Mouse (Mus musculus) CH12.LX (cell line): Measurements from ENCODE around the gene Nrros. TPM values are rescaled to one million over a fixed set of nuclear protein-coding genes. Genes with fewer than 3 reads are reported as not detected.

Experiments used
- DNase-seq: peaks from one replicate; pipeline ENCODE4 v3.0.0-alpha.2; 2013; ENCODE audit errors: extremely low read depth
- H3K27ac ChIP-seq: 2 replicates; pipeline ENCODE4 v1.5.1; 2012; ENCODE audit warnings: low read depth, mild to moderate bottlenecking, control low read depth, moderate library complexity; ENCODE audit not compliant: insufficient read depth
- H3K27me3 ChIP-seq: replicated peaks from 2 replicates; pipeline ENCODE3; 2012; ENCODE audit warnings: inconsistent platforms
- H3K36me3 ChIP-seq, 2 experiments: replicated peaks in 1 of 2; 2 replicates each; pipeline versions ENCODE3 to v1.6.1; 2012; ENCODE audit warnings: inconsistent platforms in 1 of 2, low read length in 1 of 2, mild to moderate bottlenecking in 1 of 2, mixed read lengths in 1 of 2, moderate library complexity in 1 of 2; ENCODE audit not compliant: control insufficient read depth in 1 of 2, insufficient read depth in 1 of 2
- H3K4me1 ChIP-seq, 2 experiments: 2 replicates each; pipeline ENCODE4 v1.6.1; 2012; ENCODE audit warnings: inconsistent platforms in 1 of 2, moderate library complexity in 1 of 2; ENCODE audit not compliant: insufficient read depth in 2 of 2, control insufficient read depth in 1 of 2
- H3K4me2 ChIP-seq: 2 replicates; pipeline ENCODE4 v1.6.1; 2012; ENCODE audit warnings: low read depth, mild to moderate bottlenecking, control low read depth; ENCODE audit not compliant: poor library complexity, insufficient read depth, severe bottlenecking
- H3K4me3 ChIP-seq, 3 experiments: fragments of 150-350 bp in 1 of 3; sonication (generic) in 1 of 3; replicated peaks in 1 of 3; 2 replicates each; pipeline versions ENCODE3 to v1.5.1; 2011 to 2012; ENCODE audit warnings: low read depth in 2 of 3, low read length in 2 of 3, mild to moderate bottlenecking in 2 of 3, moderate library complexity in 2 of 3, control low read depth in 1 of 3, improper control_type of control experiment in 1 of 3, inconsistent platforms in 1 of 3, mixed read lengths in 1 of 3; ENCODE audit not compliant: poor library complexity in 1 of 3
- H3K79me2 ChIP-seq: replicated peaks from 2 replicates; pipeline ENCODE4 v1.6.1; 2012; ENCODE audit warnings: mild to moderate bottlenecking, moderate library complexity; ENCODE audit not compliant: control insufficient read depth, poor library complexity, insufficient read depth, severe bottlenecking; ENCODE audit errors: extremely low read depth
- H3K9ac ChIP-seq: 2 replicates; pipeline ENCODE4 v1.6.1; 2012; ENCODE audit warnings: low read depth, mild to moderate bottlenecking, control low read depth, moderate library complexity; ENCODE audit not compliant: insufficient read depth
- H3K9me3 ChIP-seq: replicated peaks from 2 replicates; pipeline ENCODE3; 2012; ENCODE audit warnings: low read length, inconsistent platforms, mixed read lengths
- CTCF ChIP-seq, 2 experiments: IDR thresholded peaks in 1 of 2; conservative IDR thresholded peaks in 1 of 2; 2 replicates each; pipeline ENCODE4 v1.5.1; 2011 to 2012; ENCODE audit warnings: low read depth in 2 of 2, low read length in 2 of 2, improper control_type of control experiment in 1 of 2, inconsistent platforms in 1 of 2, mild to moderate bottlenecking in 1 of 2, moderate library complexity in 1 of 2
- ELF1 ChIP-seq: IDR thresholded peaks from 2 replicates; pipeline ENCODE4 v1.6.1; 2014; ENCODE audit warnings: low read depth, mild to moderate bottlenecking, inconsistent platforms, low read length, improper control_type of control experiment
- IRF4 ChIP-seq: IDR thresholded peaks from 2 replicates; pipeline ENCODE4 v1.6.1; 2014; ENCODE audit warnings: low read depth, mild to moderate bottlenecking, inconsistent platforms, low read length, improper control_type of control experiment
- JUN ChIP-seq: IDR thresholded peaks from 2 replicates; pipeline ENCODE4 v1.6.1; 2011; ENCODE audit warnings: low read depth, mild to moderate bottlenecking, low read length, improper control_type of control experiment, moderate library complexity; ENCODE audit not compliant: insufficient read depth
- MAZ ChIP-seq: IDR thresholded peaks from 2 replicates; pipeline ENCODE4 v1.6.1; 2012; ENCODE audit warnings: low read depth, mild to moderate bottlenecking, inconsistent platforms, low read length, improper control_type of control experiment, moderate library complexity
- MYC ChIP-seq: IDR thresholded peaks from 2 replicates; pipeline ENCODE4 v1.6.1; 2011; ENCODE audit warnings: low read depth, mild to moderate bottlenecking, improper control_type of control experiment, low read length
- NRF1 ChIP-seq: IDR thresholded peaks from 2 replicates; pipeline ENCODE4 v1.6.1; 2014; ENCODE audit warnings: low read depth, mild to moderate bottlenecking, inconsistent platforms, low read length, improper control_type of control experiment, moderate library complexity
- PAX5 ChIP-seq: IDR thresholded peaks from 2 replicates; pipeline ENCODE4 v1.6.1; 2012; ENCODE audit warnings: low read length, inconsistent platforms, mixed read lengths
- RAD21 ChIP-seq: IDR thresholded peaks from 2 replicates; pipeline ENCODE4 v1.6.1; 2011; ENCODE audit warnings: low read depth, mild to moderate bottlenecking, low read length, improper control_type of control experiment, moderate library complexity
- SMC3 ChIP-seq: IDR thresholded peaks from 2 replicates; pipeline ENCODE4 v1.6.1; 2011; ENCODE audit warnings: low read depth, low read length, improper control_type of control experiment
- TCF12 ChIP-seq: IDR thresholded peaks from 2 replicates; pipeline ENCODE4 v1.6.1; 2014; ENCODE audit warnings: low read depth, mild to moderate bottlenecking, inconsistent platforms, low read length, improper control_type of control experiment
- USF1 ChIP-seq: IDR thresholded peaks from 2 replicates; pipeline ENCODE4 v1.6.1; 2014; ENCODE audit warnings: low read depth, mild to moderate bottlenecking, inconsistent platforms, low read length, improper control_type of control experiment
- USF2 ChIP-seq: conservative IDR thresholded peaks from 2 replicates; pipeline ENCODE4 v1.6.1; 2011; ENCODE audit warnings: low read depth, low read length, improper control_type of control experiment
- ZC3H11A ChIP-seq: IDR thresholded peaks from 2 replicates; pipeline ENCODE4 v1.6.1; 2012; ENCODE audit warnings: low read depth, mild to moderate bottlenecking, inconsistent platforms, low read length, improper control_type of control experiment
- ZNF384 ChIP-seq: IDR thresholded peaks from 2 replicates; pipeline ENCODE4 v1.6.1; 2012; ENCODE audit warnings: low read depth, low read length, improper control_type of control experiment, inconsistent platforms
- dilution Hi-C: fragments of 300-500 bp; cut with MboI; formaldehyde crosslinking; loops from 2 replicates; pipeline ENCODE4 v1.14.3; 2020; ENCODE audit warnings: low sequenced_read_pairs; ENCODE audit not compliant: extremely low pct_unique_long_range_greater_than_20kb, extremely low pct_ligation_motif_present
- in situ Hi-C: fragments of 300-500 bp; cut with MboI; formaldehyde crosslinking; loops from 3 replicates; pipeline ENCODE4 v1.14.3; 2019; ENCODE audit warnings: low sequenced_read_pairs, low pct_ligation_motif_present, low pct_unique_long_range_greater_than_20kb, mixed read lengths
- polyA plus RNA-seq: library from polyadenylated mRNA; unstranded; fragments of >175 nt; gene quantifications from 2 replicates; pipeline ENCODE4 v1.2.1, GENCODE M21; 2012; ENCODE audit warnings: low read depth; ENCODE audit not compliant: insufficient read length
- total RNA-seq, 2 experiments: library from RNA; depleted of rRNA; stranded (reverse); fragments of 300-350 nt in 1 of 2; fragments of >200 nt in 1 of 2; gene quantifications; 2 replicates each; pipeline ENCODE4 v1.2.3; 2012 to 2014

Gene Nrros
- total and polyA plus RNA-seq, 3 experiments, result 49.6 to 71.0 (median 64.3) TPM

GRCm38 (mm10) chr16:32204902-32205301, 39.5 kb upstream of the Nrros start:
- no peaks in the 10 kb centered on the region for H3K27me3 ChIP-seq
- in situ Hi-C loops, result loop anchor here (5.0 kb wide), 2 partner anchors 38 to 93 kb away; partner anchors contain the start of gene Nrros
- peaks cover 23% of the 10 kb centered on the region for H3K9me3 ChIP-seq
- no peaks in the 10 kb centered on the region for H3K79me2 ChIP-seq
- no peak overlapping the region for H3K27ac ChIP-seq
- TF ChIP-seq TCF12, result no peak
- TF ChIP-seq RAD21, result peak; percentile 57
- peak in 1 of 2 experiments; percentile 58; a peak in 2 of 4 replicates for TF ChIP-seq CTCF (conservative IDR thresholded peaks at IDR 0.05 in 1 of 2, IDR thresholded peaks at IDR 0.05 in 1 of 2; ENCODE audit: low read depth in 2 of 2, low read length in 2 of 2)
- peak; percentile 45 for TF ChIP-seq SMC3
- no peak for DNase-seq
- H3K9ac ChIP-seq, result no peak overlapping the region
- no peak overlapping the region for H3K4me3 ChIP-seq
- H3K4me2 ChIP-seq, result no peak overlapping the region
- dilution Hi-C loops, result no loop called here
- H3K36me3 ChIP-seq, result no peaks in the 10 kb centered on the region
- H3K4me1 ChIP-seq, result peaks cover 0 to 9% of the 10 kb centered on the region in 2 experiments; a peak in 1 of 4 replicates

- H3K4me1 ChIP-seq, result peaks cover 0 to 9% of the 10 kb centered on the region in 2 experiments; a peak in 1 of 4 replicates
- in situ Hi-C loops, result loop anchor here (5.0 kb wide), 2 partner anchors 35 to 90 kb away; partner anchors contain the start of gene Nrros
- H3K27ac ChIP-seq, result no peak overlapping the region
- no peak overlapping the region for H3K9ac ChIP-seq
- no peak overlapping the region for H3K4me2 ChIP-seq
- TF ChIP-seq MYC (0 out of 2 replicates have a peak, but pooled peaks have one; percentile 8), PAX5 (no peak), USF1 (no peak), USF2 (no peak), RAD21 (peak; percentile 97), ELF1 (0 out of 2 replicates have a peak, but pooled peaks have one; percentile 25), IRF4 (no peak; the same call in 1 of the 2 replicates), NRF1 (0 out of 2 replicates have a peak, but pooled peaks have one; percentile 34), ZC3H11A (peak; percentile 90), SMC3 (peak; percentile 99), JUN (no peak), MAZ (peak; percentile 83; the same call in 1 of the 2 replicates), ZNF384 (no peak), CTCF (conservative IDR thresholded peaks at IDR 0.05 in 1 of 2, IDR thresholded peaks at IDR 0.05 in 1 of 2; ENCODE audit: low read depth in 2 of 2, low read length in 2 of 2) (peak; percentile 21 to 98; a peak in 2 of 4 replicates)
- TF ChIP-seq, all 38 proteins: peak for 8
- dilution Hi-C loops, result no loop called here
- Histone ChIP-seq H3K36me3 (no peaks in the 10 kb centered on the region), H3K9me3 (peaks cover 9% of the 10 kb centered on the region), H3K79me2 (no peaks in the 10 kb centered on the region), H3K4me3 (peak overlapping the region in 1 of 3 experiments; percentile 1), H3K27me3 (no peaks in the 10 kb centered on the region)
- peak; percentile 86 for DNase-seq
Observed at GRCm38 (mm10) chr16:32202681-32203080, 37.3 kb upstream of the Nrros start.
